Mouse (Mus musculus) embryonic fibroblast, embryonic 13.5 days (primary cell): ENCODE results near the gene Cltrn. TPM values are rescaled to one million over a fixed set of nuclear protein-coding genes. Genes with fewer than 3 reads are reported as not detected.

Source experiments
- H3K27ac ChIP-seq: 2 replicates; pipeline ENCODE4 v1.5.1; 2012; ENCODE audit warnings: low read length, control low read depth, inconsistent platforms; ENCODE audit not compliant: insufficient read depth
- H3K4me1 ChIP-seq: 2 replicates; pipeline ENCODE4 v1.6.1; 2011; ENCODE audit warnings: low read length; ENCODE audit not compliant: control insufficient read depth, insufficient read depth
- H3K4me3 ChIP-seq: 2 replicates; pipeline ENCODE4 v1.5.1; 2011; ENCODE audit warnings: mild to moderate bottlenecking, control low read depth, low read length; ENCODE audit not compliant: insufficient read depth
- CTCF ChIP-seq: IDR thresholded peaks from 2 replicates; pipeline ENCODE4 v1.5.1; 2011; ENCODE audit warnings: mild to moderate bottlenecking, control low read depth, low read length, moderate library complexity, borderline replicate concordance; ENCODE audit not compliant: insufficient read depth
- POLR2A ChIP-seq: IDR thresholded peaks from 2 replicates; pipeline ENCODE4 v1.6.1; 2011; ENCODE audit warnings: low read depth, mild to moderate bottlenecking, control low read depth, low read length, moderate library complexity
- polyA plus RNA-seq: library from polyadenylated mRNA; stranded (reverse); fragments of >200 nt; gene quantifications from 2 replicates; pipeline ENCODE4 v1.2.4, GENCODE M21; 2011; ENCODE audit warnings: low read depth; ENCODE audit not compliant: missing spikeins, insufficient read length

Gene Cltrn
- polyA plus RNA-seq, 1 experiment = not detected

GRCm38 (mm10) chrX:164133531-164133930 lies 44.9 kb downstream of the Cltrn start:
- no peaks in the 10 kb centered on the region for H3K4me1 ChIP-seq
- TF ChIP-seq POLR2A = no peak
- no peak for TF ChIP-seq CTCF
- no peak overlapping the region for H3K27ac ChIP-seq
- H3K4me3 ChIP-seq = no peak overlapping the region

DNA sequence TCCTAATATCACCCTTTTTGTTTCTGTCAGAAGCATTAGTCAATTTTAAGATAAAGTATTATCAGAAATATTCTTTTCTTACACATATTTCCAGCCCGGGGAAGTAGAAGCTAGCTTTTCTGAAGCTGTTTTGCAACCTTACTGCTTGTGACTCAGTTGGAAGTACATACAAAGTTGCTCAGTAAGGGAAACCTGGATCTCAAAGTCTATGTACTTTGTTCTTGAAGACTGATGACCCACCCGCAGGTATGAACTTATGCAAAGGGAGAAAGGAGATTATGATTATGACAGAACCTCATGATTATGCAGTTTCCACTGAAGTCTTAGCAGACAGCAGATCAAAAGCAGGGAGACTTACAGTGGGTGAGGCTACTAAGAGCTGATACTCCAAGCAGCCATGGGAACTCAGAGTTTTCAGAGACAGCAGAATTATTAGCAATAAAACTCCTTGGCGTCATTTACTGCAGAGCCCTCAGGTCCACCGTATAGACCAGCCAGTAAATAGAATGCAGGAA lies 46.7 kb downstream of the Cltrn start:
- H3K4me3 ChIP-seq = no peak overlapping the region
- no peak overlapping the region for H3K27ac ChIP-seq
- H3K4me1 ChIP-seq = no peaks in the 10 kb centered on the region
- TF ChIP-seq CTCF (no peak), POLR2A (no peak)

DNA sequence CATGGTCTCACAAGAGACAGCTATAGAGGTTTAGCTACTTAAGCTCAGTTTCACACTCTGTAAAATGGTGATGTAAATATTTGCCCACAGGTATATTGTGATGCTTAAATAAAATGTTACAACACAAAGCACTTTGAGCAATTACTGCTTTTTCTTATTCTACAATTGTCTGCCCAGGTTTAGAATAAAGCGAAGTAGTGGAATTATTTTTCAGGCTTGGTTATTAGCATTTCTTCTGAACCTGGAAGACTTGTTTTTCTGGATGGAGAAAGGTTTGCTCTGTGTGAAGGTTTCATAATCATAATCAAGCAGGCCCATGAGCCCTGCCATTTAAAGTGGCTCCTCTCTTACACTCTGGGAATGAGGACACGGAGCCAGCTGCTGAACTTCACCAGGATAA lies 50.4 kb downstream of the Cltrn start, which contains the start of gene Ace2:
Gene Ace2, plus strand, starts transcription at position 301 of the 400 bp plus-strand sequence.
- no peak within 1 kb of the TSS for H3K27ac ChIP-seq
- no peak for TF ChIP-seq POLR2A
- no peak for TF ChIP-seq CTCF
- no peak within 1 kb of the TSS for H3K4me3 ChIP-seq
- no peaks in the 10 kb centered on the region for H3K4me1 ChIP-seq

GRCm38 (mm10) chrX:164145463-164146250 lies 57.0 kb downstream of the Cltrn start:
- TF ChIP-seq CTCF (no peak), POLR2A (no peak)
- no peak overlapping the region for H3K4me3 ChIP-seq
- H3K4me1 ChIP-seq = no peaks in the 10 kb centered on the region
- H3K27ac ChIP-seq = no peak overlapping the region

- no peak for TF ChIP-seq POLR2A
- TF ChIP-seq CTCF = no peak
- Histone ChIP-seq H3K4me3 (no peak overlapping the region), H3K27ac (no peak overlapping the region), H3K4me1 (no peaks in the 10 kb centered on the region)
Measured at GRCm38 (mm10) chrX:164152703-164153102, 64.1 kb downstream of the Cltrn start.

DNA sequence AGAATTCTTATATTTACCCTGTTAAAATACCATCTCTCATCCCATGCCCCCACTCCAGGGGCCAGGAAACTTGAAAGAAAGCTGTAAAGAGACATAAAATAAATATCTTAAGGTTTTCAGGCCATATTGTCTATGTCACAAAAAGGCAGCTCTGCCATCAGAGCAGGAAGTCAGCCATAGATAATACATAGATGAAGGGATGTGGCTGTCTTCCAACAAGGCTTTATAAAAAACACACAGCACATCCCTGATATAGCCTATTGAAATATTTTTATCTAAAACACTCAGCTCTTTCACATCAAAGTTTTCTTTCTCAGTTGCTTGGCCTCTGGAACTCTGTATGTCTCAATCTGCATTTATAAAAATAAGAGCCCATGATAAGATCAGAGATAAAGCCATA lies 65.0 kb downstream of the Cltrn start:
- TF ChIP-seq CTCF (no peak), POLR2A (no peak)
- Histone ChIP-seq H3K27ac (no peak overlapping the region), H3K4me1 (no peaks in the 10 kb centered on the region)

DNA sequence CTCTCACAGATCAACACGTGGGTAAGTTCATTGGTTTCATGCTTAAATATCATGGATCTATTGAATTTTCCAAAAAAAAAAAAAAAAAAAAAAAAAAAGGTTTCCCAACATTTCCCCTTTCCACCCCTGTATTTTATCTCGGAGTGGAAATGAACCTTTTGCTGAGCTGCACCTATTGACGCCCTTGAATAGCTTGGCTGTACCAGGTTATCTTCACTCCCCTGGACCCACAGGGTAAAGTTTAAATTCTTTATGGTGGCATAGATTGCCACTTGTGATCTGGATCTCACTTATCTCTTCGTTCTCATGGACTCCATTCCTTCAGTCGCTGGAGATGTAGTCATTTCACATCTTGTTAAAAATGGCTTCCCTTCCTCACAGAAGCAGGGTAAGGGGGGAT lies 66.0 kb downstream of the Cltrn start:
- H3K27ac ChIP-seq = no peak overlapping the region

More for the DNA sequence above, 65.0 kb downstream of the Cltrn start:
- H3K4me3 ChIP-seq = no peak overlapping the region

GRCm38 (mm10) chrX:164164681-164165080 lies 76.1 kb downstream of the Cltrn start:
- Histone ChIP-seq H3K4me1 (no peaks in the 10 kb centered on the region), H3K4me3 (no peak overlapping the region), H3K27ac (no peak overlapping the region)
- TF ChIP-seq POLR2A = no peak
- TF ChIP-seq CTCF = no peak

More for the DNA sequence above, 66.0 kb downstream of the Cltrn start:
- H3K4me3 ChIP-seq = no peak overlapping the region
- TF ChIP-seq CTCF = no peak
- TF ChIP-seq POLR2A = no peak
- H3K4me1 ChIP-seq = no peaks in the 10 kb centered on the region

Other genes with a start within 250 kb of the Cltrn start
- gene Ap1s2, start 179.8 kb upstream of the Cltrn start, polyA plus RNA-seq = 39.7 and 44.2 TPM in 2 replicates
- gene Zrsr2, start 130.2 kb upstream of the Cltrn start, polyA plus RNA-seq = 41.6 and 51.0 TPM in 2 replicates
- gene Car5b, start 60.8 kb upstream of the Cltrn start, polyA plus RNA-seq = 7.5 and 9.0 TPM in 2 replicates
- 6.2 and 9.8 TPM in 2 replicates for gene Siah1b, start 12.3 kb upstream of the Cltrn start, polyA plus RNA-seq
- gene Ace2, start 50.5 kb downstream of the Cltrn start, polyA plus RNA-seq = not detected in 2 replicates
- not detected in 2 replicates for gene Bmx, start 169.4 kb downstream of the Cltrn start, polyA plus RNA-seq
- gene Pir, start 180.5 kb downstream of the Cltrn start, polyA plus RNA-seq = 11.8 and 14.6 TPM in 2 replicates